Mouse (Mus musculus) megakaryocyte, embryonic 14.5 days (primary cell): ENCODE results near the gene Fpr1.

Experiments
- FLI1 ChIP-seq: IDR thresholded peaks from 2 replicates; pipeline ENCODE4 v1.6.1; 2012; ENCODE audit warnings: low read length, inconsistent platforms, mixed read lengths
- GATA1 ChIP-seq: IDR thresholded peaks from 3 replicates; pipeline ENCODE4 v1.6.1; 2012; ENCODE audit warnings: mixed read lengths, low read length, inconsistent platforms, borderline replicate concordance

- no peak for TF ChIP-seq FLI1
- no peak for TF ChIP-seq GATA1
These were observed 54.5 kb downstream of the Fpr1 start for GRCm38 (mm10) chr17:17829052-17829785.
